In genomic region chr9:68790922-68791321, GRCm38 (mm10) we compare ENCODE assay signal across 15 mouse cellular contexts.
"Had no signal": no experiment of that assay in that cellular context is flagged by ENCODE, and none has a peak within 500 bp of the region (broad histone marks: within the 10 kb centered on the region; RNA-seq: fewer than 3 reads in every experiment).

No protein-coding gene starts in this region.

- ATAC-seq: liver, postnatal 0 days; midbrain, embryonic 13.5 days; midbrain, embryonic 15.5 days had no signal

- DNase-seq: liver, embryonic 13.5 days; liver, postnatal 0 days; right cerebral cortex, postnatal 14 days; thymus, adult 2 months; thymus, postnatal 25 days; thymus, postnatal 4 days had no signal

- H3K4me1 ChIP-seq: liver, embryonic 13.5 days; megakaryocyte, embryonic 14.5 days; midbrain, embryonic 13.5 days; stomach, embryonic 15.5 days had no signal

- H3K4me2 ChIP-seq: liver, embryonic 13.5 days; liver, embryonic 15.5 days; midbrain, embryonic 11.5 days; midbrain, embryonic 13.5 days; midbrain, embryonic 15.5 days; neural tube, embryonic 12.5 days; stomach, embryonic 15.5 days had no signal

- H3K9me3 ChIP-seq: liver, embryonic 13.5 days; liver, embryonic 15.5 days; megakaryocyte, embryonic 14.5 days; midbrain, embryonic 13.5 days; midbrain, embryonic 15.5 days; neural tube, embryonic 12.5 days; stomach, embryonic 15.5 days had no signal

- H3K4me3 ChIP-seq: liver, embryonic 13.5 days; liver, embryonic 15.5 days; megakaryocyte, embryonic 14.5 days; midbrain, embryonic 13.5 days; midbrain, embryonic 15.5 days; neural tube, embryonic 12.5 days; stomach, embryonic 15.5 days had no signal

- H3K36me3 ChIP-seq: liver, embryonic 13.5 days; liver, embryonic 15.5 days; midbrain, embryonic 13.5 days; midbrain, embryonic 15.5 days; neural tube, embryonic 12.5 days; stomach, embryonic 15.5 days had no signal

- H3K27me3 ChIP-seq: liver, embryonic 13.5 days; liver, embryonic 15.5 days; megakaryocyte, embryonic 14.5 days; midbrain, embryonic 13.5 days; midbrain, embryonic 15.5 days; neural tube, embryonic 12.5 days; stomach, embryonic 15.5 days had no signal

- H3K9ac ChIP-seq: liver, embryonic 13.5 days; liver, embryonic 15.5 days; liver, postnatal 0 days; midbrain, embryonic 13.5 days; midbrain, embryonic 15.5 days; neural tube, embryonic 12.5 days; stomach, embryonic 15.5 days had no signal

- H3K27ac ChIP-seq: liver, embryonic 13.5 days; liver, embryonic 15.5 days; macrophage; midbrain, embryonic 13.5 days; midbrain, embryonic 15.5 days; neural tube, embryonic 12.5 days; stomach, embryonic 15.5 days; stomach, postnatal 0 days had no signal
